ENCODE assay signal across 21 mouse cellular contexts in genomic region chr16:56473160-56473559, GRCm38 (mm10). TPM values are rescaled to one million over a fixed set of nuclear protein-coding genes. Genes with fewer than 3 reads are reported as not detected.
"Had no signal": no experiment of that assay in that cellular context is flagged by ENCODE, and none has a peak within 500 bp of the region (broad histone marks: within the 10 kb centered on the region; RNA-seq: fewer than 3 reads in every experiment).

No protein-coding gene starts in this region.

- H3K36me3 ChIP-seq: midbrain, embryonic 10.5 days; midbrain, embryonic 12.5 days; neural tube, embryonic 13.5 days; neural tube, embryonic 15.5 days; stomach, embryonic 15.5 days had no signal

- ATAC-seq: midbrain, embryonic 16.5 days had no signal

- H3K27ac ChIP-seq: midbrain, embryonic 10.5 days; midbrain, embryonic 12.5 days; neural tube, embryonic 13.5 days; neural tube, embryonic 15.5 days; stomach, embryonic 15.5 days; stomach, postnatal 0 days had no signal

- H3K4me1 ChIP-seq: midbrain, embryonic 10.5 days; midbrain, embryonic 12.5 days; neural tube, embryonic 15.5 days; stomach, embryonic 15.5 days had no signal

- H3K9ac ChIP-seq: lung, embryonic 14.5 days; midbrain, embryonic 12.5 days; neural tube, embryonic 13.5 days; neural tube, embryonic 15.5 days; stomach, embryonic 15.5 days had no signal

- H3K27me3 ChIP-seq: midbrain, embryonic 12.5 days; neural tube, embryonic 13.5 days; neural tube, embryonic 15.5 days; stomach, embryonic 15.5 days had no signal

- DNase-seq: lung, adult 18-20 months; lung, embryonic 14.5 days; lung, postnatal 10 days; lung, postnatal 4 days; midbrain, embryonic 14.5 days; retina, postnatal 1 day; right cerebral cortex, adult 18-20 months; right cerebral cortex, postnatal 25 days; right cerebral cortex, postnatal 4 days; thymus, adult 2 months; thymus, postnatal 25 days; thymus, postnatal 4 days had no signal

- H3K4me2 ChIP-seq: lung, embryonic 14.5 days; midbrain, embryonic 12.5 days; neural tube, embryonic 13.5 days; neural tube, embryonic 15.5 days; stomach, embryonic 15.5 days had no signal

- H3K4me3 ChIP-seq: midbrain, embryonic 10.5 days; midbrain, embryonic 12.5 days; myocyte; neural tube, embryonic 13.5 days; neural tube, embryonic 15.5 days; stomach, embryonic 15.5 days had no signal

- H3K9me3 ChIP-seq: midbrain, embryonic 10.5 days; midbrain, embryonic 12.5 days; neural tube, embryonic 13.5 days; neural tube, embryonic 15.5 days; stomach, embryonic 15.5 days had no signal

RNA-seq across cellular contexts. Expression of gene Abi3bp, which starts 4.5 kb away (rescaled TPM):
- total RNA-seq: megakaryocyte-erythroid progenitor cell, adult 5-6 weeks had no signal
